Mouse (Mus musculus): Measurements from ENCODE around the gene Col4a2. TPM values are rescaled to one million over a fixed set of nuclear protein-coding genes. Genes with fewer than 3 reads are reported as not detected.

The Col4a2 gene
- total RNA-seq, 1 experiment from 2014 or later = 341 TPM

- no peak for DNase-seq
These were observed 11.1 kb downstream of the Col4a2 start for GRCm38 (mm10) chr8:11323681-11324080.

GRCm38 (mm10) chr8:11324801-11325395 is 12.3 kb downstream of the Col4a2 start:
- DNase-seq = no peak

GRCm38 (mm10) chr8:11327298-11327697 is 14.7 kb downstream of the Col4a2 start:
- DNase-seq = no peak

GRCm38 (mm10) chr8:11327722-11328417 is 15.3 kb downstream of the Col4a2 start:
- no peak for DNase-seq

- DNase-seq = no peak
These were observed 19.0 kb downstream of the Col4a2 start for GRCm38 (mm10) chr8:11331561-11331960.

GRCm38 (mm10) chr8:11333746-11334145 is 21.1 kb downstream of the Col4a2 start:
- no peak for DNase-seq

GRCm38 (mm10) chr8:11334493-11334892 is 21.9 kb downstream of the Col4a2 start:
- no peak for DNase-seq

- no peak for DNase-seq
These were observed 22.6 kb downstream of the Col4a2 start for GRCm38 (mm10) chr8:11335238-11335637.

GRCm38 (mm10) chr8:11336346-11336745 is 23.7 kb downstream of the Col4a2 start:
- no peak for DNase-seq

- no peak for DNase-seq
These were observed 25.0 kb downstream of the Col4a2 start for GRCm38 (mm10) chr8:11337642-11338041.

GRCm38 (mm10) chr8:11338507-11338906 is 25.9 kb downstream of the Col4a2 start:
- no peak for DNase-seq

- DNase-seq = peak; percentile 83
These were observed 27.9 kb downstream of the Col4a2 start for GRCm38 (mm10) chr8:11340310-11341110.

- DNase-seq = no peak
These were observed 28.5 kb downstream of the Col4a2 start for GRCm38 (mm10) chr8:11341111-11341566.

GRCm38 (mm10) chr8:11344459-11344858 is 31.9 kb downstream of the Col4a2 start:
- DNase-seq = no peak

GRCm38 (mm10) chr8:11346225-11346624 is 33.6 kb downstream of the Col4a2 start:
- DNase-seq = no peak

- DNase-seq = no peak
These were observed 35.1 kb downstream of the Col4a2 start for GRCm38 (mm10) chr8:11347699-11348098.

GRCm38 (mm10) chr8:11348622-11349021 is 36.0 kb downstream of the Col4a2 start:
- DNase-seq = peak; percentile 31

GRCm38 (mm10) chr8:11351355-11351754 is 38.8 kb downstream of the Col4a2 start:
- no peak for DNase-seq

- DNase-seq = no peak
These were observed 39.9 kb downstream of the Col4a2 start for GRCm38 (mm10) chr8:11352514-11352913.

- no peak for DNase-seq
These were observed 42.3 kb downstream of the Col4a2 start for GRCm38 (mm10) chr8:11354800-11355451.

GRCm38 (mm10) chr8:11355900-11356299 is 43.3 kb downstream of the Col4a2 start:
- DNase-seq = no peak

- no peak for DNase-seq
These were observed 44.2 kb downstream of the Col4a2 start for GRCm38 (mm10) chr8:11356776-11357175.

Measured in adrenal gland, postnatal 14 days (tissue).